Mouse (Mus musculus) small intestine, adult 2 months (tissue): ENCODE measurements around the gene Tex14.

Source experiments
- CTCF ChIP-seq: fragments of 200-500 bp; IDR thresholded peaks from 2 replicates; pipeline ENCODE4 v1.5.1; 2012; ENCODE audit warnings: low read depth, mild to moderate bottlenecking, control low read depth, inconsistent platforms, low read length, moderate library complexity, mixed read lengths; ENCODE audit not compliant: insufficient replicate concordance, insufficient read length; ENCODE audit errors: extremely low read depth
- POLR2A ChIP-seq: fragments of 200-500 bp; IDR thresholded peaks from 2 replicates; pipeline ENCODE4 v1.6.1; 2012; ENCODE audit warnings: low read depth, mild to moderate bottlenecking, control low read depth, inconsistent platforms, low read length, moderate library complexity

DNA sequence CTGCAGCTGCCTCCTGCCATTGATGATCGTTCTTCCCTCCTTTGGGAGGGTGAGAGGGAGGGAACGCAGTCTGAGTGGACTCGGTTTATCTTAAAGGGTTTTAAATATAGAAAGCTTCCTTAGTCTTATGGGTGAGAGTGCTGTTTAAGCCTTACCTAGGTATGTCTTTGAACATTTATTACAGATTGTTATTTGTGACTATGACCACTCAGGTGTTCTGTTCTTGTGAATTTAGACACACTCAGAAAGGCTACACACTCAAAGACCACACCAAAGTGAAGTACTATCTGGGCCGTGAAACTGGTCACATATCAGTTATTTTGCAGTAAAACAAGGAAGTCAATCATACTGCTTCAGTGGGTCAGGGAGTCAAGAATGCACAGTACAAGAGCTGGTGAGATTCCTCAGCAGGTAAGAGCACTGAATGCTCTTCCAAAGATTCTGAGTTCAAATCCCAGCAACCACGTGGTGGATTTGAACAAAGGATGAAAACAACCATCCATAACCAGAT is 38.6 kb downstream of the Tex14 start:
- TF ChIP-seq CTCF (no peak), POLR2A (no peak)
